Mouse (Mus musculus) intestine, postnatal 0 days (tissue): ENCODE results near the gene Nrp2. TPM values are rescaled to one million over a fixed set of nuclear protein-coding genes. Genes with fewer than 3 reads are reported as not detected.

Experiments
- ATAC-seq: fragments of 200-750 bp; cut with Nextera tagmentation; 2 replicates; pipeline ENCODE4 v1.8.0; 2017; ENCODE audit warnings: mild to moderate bottlenecking, moderate TSS enrichment, moderate library complexity
- H3K27ac ChIP-seq: fragments of 300-500 bp; sonication (generic); 2 replicates; pipeline ENCODE4 v1.5.1; 2014; ENCODE audit warnings: mild to moderate bottlenecking, low read depth, low read length, moderate library complexity
- H3K27me3 ChIP-seq: fragments of 300-500 bp; sonication (generic); replicated peaks from 2 replicates; pipeline ENCODE4 v1.6.1; 2014; ENCODE audit warnings: low read length, mixed read lengths; ENCODE audit not compliant: control insufficient read depth, insufficient read depth
- H3K36me3 ChIP-seq: fragments of 300-500 bp; sonication (generic); 2 replicates; pipeline ENCODE4 v1.6.1; 2014; ENCODE audit warnings: mild to moderate bottlenecking, moderate library complexity; ENCODE audit not compliant: control insufficient read depth, insufficient read depth
- H3K4me1 ChIP-seq: fragments of 300-500 bp; sonication (generic); replicated peaks from 2 replicates; pipeline ENCODE4 v1.6.1; 2014; ENCODE audit warnings: antibody characterized with exemption, low read length, mixed read lengths; ENCODE audit not compliant: control insufficient read depth, insufficient read depth
- H3K4me2 ChIP-seq: fragments of 300-500 bp; sonication (generic); replicated peaks from 2 replicates; pipeline ENCODE4 v1.6.1; 2014; ENCODE audit warnings: low read depth, mild to moderate bottlenecking, moderate library complexity
- H3K4me3 ChIP-seq: fragments of 300-500 bp; sonication (generic); 2 replicates; pipeline ENCODE4 v1.5.1; 2014; ENCODE audit warnings: low read depth, low read length
- H3K9ac ChIP-seq: fragments of 300-500 bp; sonication (generic); 2 replicates; pipeline ENCODE4 v1.6.1; 2014; ENCODE audit warnings: mild to moderate bottlenecking, low read depth, low read length
- H3K9me3 ChIP-seq: fragments of 300-500 bp; sonication (generic); 2 replicates; pipeline ENCODE4 v1.6.1; 2016; ENCODE audit warnings: mixed run types; ENCODE audit not compliant: control insufficient read depth
- CTCF ChIP-seq: sonication (generic); IDR thresholded peaks from 2 replicates; pipeline ENCODE4 v1.5.1; 2016; ENCODE audit warnings: low read depth, mild to moderate bottlenecking, control low read depth, antibody characterized with exemption, moderate library complexity
- WGBS: fragments of 180-500 bp; shearing (Covaris S2); extraction: QIAGEN DNeasy Blood & Tissue Kit; methylation state at CpG from one replicate; pipeline ENCODE4 v1.1.7; 2014; 5-methylcytosine and 5-hydroxymethylcytosine counted together
- polyA plus RNA-seq: library from polyadenylated mRNA; unstranded; fragments of >200 nt; fragmentation: Nextera tagmentation; extraction: Ambion mirVana; gene quantifications from 2 replicates; pipeline ENCODE4 v1.2.1, GENCODE M21; 2015

The Nrp2 gene
- polyA plus RNA-seq, 1 experiment from 2014 or later = 11.7 TPM

- Histone ChIP-seq H3K9me3 (no peaks in the 10 kb centered on the region), H3K27me3 (no peaks in the 10 kb centered on the region), H3K27ac (no peak overlapping the region), H3K9ac (no peak overlapping the region), H3K4me2 (no peak overlapping the region), H3K36me3 (peaks cover 10% of the 10 kb centered on the region), H3K4me3 (no peak overlapping the region), H3K4me1 (no peaks in the 10 kb centered on the region)
- WGBS = 62% methylated on average over 7 of the region's 7 CpGs
- no peak for ATAC-seq
- TF ChIP-seq CTCF = no peak
Measured at GRCm38 (mm10) chr1:62765171-62765570, 62.1 kb downstream of the Nrp2 start.

- Histone ChIP-seq H3K27ac (no peak overlapping the region), H3K36me3 (peaks cover 9% of the 10 kb centered on the region), H3K4me3 (no peak overlapping the region), H3K4me2 (no peak overlapping the region), H3K4me1 (no peaks in the 10 kb centered on the region), H3K27me3 (no peaks in the 10 kb centered on the region), H3K9me3 (no peaks in the 10 kb centered on the region), H3K9ac (no peak overlapping the region)
- TF ChIP-seq CTCF = no peak
- no peak for ATAC-seq
- WGBS = 44% methylated on average over 4 of the region's 4 CpGs
Measured at GRCm38 (mm10) chr1:62766766-62767165, 63.7 kb downstream of the Nrp2 start.

GRCm38 (mm10) chr1:62767611-62768010 lies 64.5 kb downstream of the Nrp2 start:
- no peak for ATAC-seq

GRCm38 (mm10) chr1:62770576-62770975 lies 67.5 kb downstream of the Nrp2 start:
- ATAC-seq = no peak
- Histone ChIP-seq H3K9me3 (no peaks in the 10 kb centered on the region), H3K4me3 (no peak overlapping the region), H3K27me3 (no peaks in the 10 kb centered on the region), H3K27ac (no peak overlapping the region), H3K9ac (no peak overlapping the region), H3K4me1 (no peaks in the 10 kb centered on the region), H3K4me2 (no peak overlapping the region), H3K36me3 (no peaks in the 10 kb centered on the region; the same call in 1 of the 2 replicates)
- TF ChIP-seq CTCF = no peak
- 68% methylated on average over 4 of the region's 4 CpGs for WGBS

More at GRCm38 (mm10) chr1:62767611-62768010, 64.5 kb downstream of the Nrp2 start:
- 68% methylated on average over 9 of the region's 9 CpGs for WGBS
- Histone ChIP-seq H3K27ac (no peak overlapping the region), H3K36me3 (peaks cover 4% of the 10 kb centered on the region), H3K9ac (no peak overlapping the region), H3K27me3 (no peaks in the 10 kb centered on the region), H3K4me2 (no peak overlapping the region), H3K9me3 (no peaks in the 10 kb centered on the region), H3K4me3 (no peak overlapping the region), H3K4me1 (no peaks in the 10 kb centered on the region)
- no peak for TF ChIP-seq CTCF

- no peak overlapping the region for H3K9ac ChIP-seq
- 72% methylated on average over 4 of the region's 4 CpGs for WGBS
- H3K9me3 ChIP-seq = no peaks in the 10 kb centered on the region
- H3K36me3 ChIP-seq = no peaks in the 10 kb centered on the region; the same call in 1 of the 2 replicates
- no peak for ATAC-seq
- no peaks in the 10 kb centered on the region for H3K27me3 ChIP-seq
- H3K4me3 ChIP-seq = no peak overlapping the region
- no peak overlapping the region for H3K4me2 ChIP-seq
- no peak for TF ChIP-seq CTCF
- no peaks in the 10 kb centered on the region for H3K4me1 ChIP-seq
- H3K27ac ChIP-seq = no peak overlapping the region
Measured at GRCm38 (mm10) chr1:62772391-62772790, 69.3 kb downstream of the Nrp2 start.

GRCm38 (mm10) chr1:62773105-62773920 lies 70.2 kb downstream of the Nrp2 start:
- no peak overlapping the region for H3K27ac ChIP-seq
- no peaks in the 10 kb centered on the region for H3K4me1 ChIP-seq
- no peak overlapping the region for H3K4me2 ChIP-seq
- H3K4me3 ChIP-seq = no peak overlapping the region
- TF ChIP-seq CTCF = no peak
- 51% methylated on average over 10 of the region's 10 CpGs for WGBS
- H3K27me3 ChIP-seq = no peaks in the 10 kb centered on the region
- no peaks in the 10 kb centered on the region for H3K9me3 ChIP-seq
- H3K9ac ChIP-seq = no peak overlapping the region
- ATAC-seq = 0 out of 2 replicates have a peak, but pooled peaks have one; percentile 8
- no peaks in the 10 kb centered on the region; the same call in 1 of the 2 replicates for H3K36me3 ChIP-seq
